Mouse (Mus musculus): ENCODE measurements at regions not wholly inside any gene's neighbourhood (a gene's known extent, or its start where the extent isn't known, plus 50 kb on each side); places are given as distances from the start of the nearest gene placed in this dataset.
A peak's percentile ranks its signal among the peaks of the same experiment; 100 is the strongest.

GRCm38 (mm10) chr10:122515698-122516097, 67.4 kb downstream of the Avpr1a start:
- no peak for DNase-seq

GRCm38 (mm10) chr10:122519274-122519790, 71.0 kb downstream of the Avpr1a start:
- no peak for DNase-seq

GRCm38 (mm10) chr10:122519981-122520380, 71.7 kb downstream of the Avpr1a start:
- DNase-seq = no peak

GRCm38 (mm10) chr10:122522631-122523030, 74.3 kb downstream of the Avpr1a start:
- DNase-seq = no peak

GRCm38 (mm10) chr10:122525360-122525759, 77.1 kb downstream of the Avpr1a start:
- DNase-seq = no peak

GRCm38 (mm10) chr10:122525807-122526206, 77.5 kb downstream of the Avpr1a start:
- DNase-seq = no peak

GRCm38 (mm10) chr10:122528222-122528621, 79.9 kb downstream of the Avpr1a start:
- DNase-seq = peak; percentile 11

- no peak for DNase-seq
Measured at GRCm38 (mm10) chr10:122528973-122529703, 80.8 kb downstream of the Avpr1a start.

GRCm38 (mm10) chr10:122534714-122535113, 86.4 kb downstream of the Avpr1a start:
- peak; percentile 20 for DNase-seq

- no peak for DNase-seq
Measured at GRCm38 (mm10) chr10:122535137-122535536, 86.8 kb downstream of the Avpr1a start.

GRCm38 (mm10) chr10:122539655-122540054, 91.4 kb downstream of the Avpr1a start:
- no peak for DNase-seq

GRCm38 (mm10) chr10:122542573-122542972, 94.3 kb downstream of the Avpr1a start:
- DNase-seq = no peak

GRCm38 (mm10) chr10:122544096-122544720, 95.9 kb downstream of the Avpr1a start:
- DNase-seq = no peak

GRCm38 (mm10) chr10:122545029-122545428, 96.7 kb downstream of the Avpr1a start:
- DNase-seq = no peak

GRCm38 (mm10) chr10:122551586-122551985, 103.3 kb downstream of the Avpr1a start:
- no peak for DNase-seq

GRCm38 (mm10) chr10:122553124-122553822, 105.0 kb downstream of the Avpr1a start:
- DNase-seq = no peak

GRCm38 (mm10) chr10:122553851-122554250, 105.6 kb downstream of the Avpr1a start:
- DNase-seq = no peak

- no peak for DNase-seq
Measured at GRCm38 (mm10) chr10:122558660-122559059, 110.4 kb downstream of the Avpr1a start.

- DNase-seq = no peak
Measured at GRCm38 (mm10) chr10:122560001-122560695, 111.8 kb downstream of the Avpr1a start.

GRCm38 (mm10) chr10:122561924-122562323, 113.6 kb downstream of the Avpr1a start:
- DNase-seq = no peak

GRCm38 (mm10) chr10:122562542-122562941, 114.2 kb downstream of the Avpr1a start:
- DNase-seq = no peak

GRCm38 (mm10) chr10:122563973-122564372, 114.6 kb upstream of the Ppm1h start:
- no peak for DNase-seq
